Mouse (Mus musculus) hindbrain, embryonic 12.5 days (tissue): ENCODE measurements around the gene Tle1. TPM values are rescaled to one million over a fixed set of nuclear protein-coding genes. Genes with fewer than 3 reads are reported as not detected.
A peak's percentile ranks its signal among the peaks of the same experiment; 100 is the strongest.

Experiments used
- ATAC-seq: fragments of 200-750 bp; cut with Nextera tagmentation; 2 replicates; pipeline ENCODE4 v1.8.0; 2017; ENCODE audit warnings: moderate TSS enrichment; ENCODE audit not compliant: low FRiP score
- H3K27ac ChIP-seq: fragments of 300-500 bp; sonication (generic); 2 replicates; pipeline ENCODE4 v1.5.1; 2016; ENCODE audit warnings: mild to moderate bottlenecking
- H3K27me3 ChIP-seq: fragments of 300-500 bp; sonication (generic); 2 replicates; pipeline ENCODE4 v1.6.1; 2016; ENCODE audit warnings: mild to moderate bottlenecking
- H3K36me3 ChIP-seq: fragments of 300-500 bp; sonication (generic); 2 replicates; pipeline ENCODE4 v1.6.1; 2016; ENCODE audit warnings: mild to moderate bottlenecking
- H3K4me1 ChIP-seq: fragments of 300-500 bp; sonication (generic); 2 replicates; pipeline ENCODE4 v1.6.1; 2016
- H3K4me2 ChIP-seq: fragments of 300-500 bp; sonication (generic); replicated peaks from 2 replicates; pipeline ENCODE4 v1.6.1; 2016; ENCODE audit warnings: mild to moderate bottlenecking
- H3K4me3 ChIP-seq: fragments of 300-500 bp; sonication (generic); 2 replicates; pipeline ENCODE4 v1.5.1; 2016; ENCODE audit warnings: mild to moderate bottlenecking
- H3K9ac ChIP-seq: fragments of 300-500 bp; sonication (generic); 2 replicates; pipeline ENCODE4 v1.6.1; 2016; ENCODE audit warnings: mild to moderate bottlenecking, moderate library complexity
- H3K9me3 ChIP-seq: fragments of 300-500 bp; sonication (generic); replicated peaks from 2 replicates; pipeline ENCODE4 v1.6.1; 2016; ENCODE audit warnings: mild to moderate bottlenecking
- WGBS: fragments of 180-500 bp; shearing (Covaris S2); methylation state at CpG from one replicate; pipeline ENCODE4 v1.1.7; 2016; 5-methylcytosine and 5-hydroxymethylcytosine counted together
- polyA plus RNA-seq: library from polyadenylated mRNA; unstranded; fragments of >200 nt; fragmentation: Nextera tagmentation; extraction: Ambion mirVana; gene quantifications from 2 replicates; pipeline ENCODE4 v1.2.1, GENCODE M21; 2016

Tle1 gene
- 73.6 and 74.5 TPM in 2 replicates for polyA plus RNA-seq

GRCm38 (mm10) chr4:72200559-72201409 is at the start of gene Tle1:
TSS of gene Tle1 (minus strand) at chr4:72200919.
- H3K27me3 ChIP-seq, result 0 out of 2 replicates have a peak, but pooled peaks cover 4% of the 10 kb centered on the region
- H3K36me3 ChIP-seq, result no peaks in the 10 kb centered on the region
- H3K27ac ChIP-seq, result peak within 1 kb of the TSS; percentile 96
- H3K9me3 ChIP-seq, result no peaks in the 10 kb centered on the region
- under 1% methylated on average over 84 of the region's 107 CpGs for WGBS
- H3K4me3 ChIP-seq, result peak within 1 kb of the TSS; percentile 60
- H3K9ac ChIP-seq, result peak within 1 kb of the TSS; percentile 98
- peaks cover 21% of the 10 kb centered on the region for H3K4me1 ChIP-seq
- peak; percentile 96 for ATAC-seq
- H3K4me2 ChIP-seq, result peak within 1 kb of the TSS; percentile 71

GRCm38 (mm10) chr4:72233584-72234219 is 33.0 kb upstream of the Tle1 start:
- Histone ChIP-seq H3K4me1 (no peaks in the 10 kb centered on the region), H3K27ac (no peak overlapping the region), H3K9me3 (no peaks in the 10 kb centered on the region), H3K4me3 (no peak overlapping the region), H3K27me3 (peaks cover 5% of the 10 kb centered on the region; the same call in 1 of the 2 replicates), H3K9ac (no peak overlapping the region), H3K36me3 (no peaks in the 10 kb centered on the region), H3K4me2 (no peak overlapping the region)
- WGBS, result 11% methylated on average over 4 of the region's 4 CpGs
- ATAC-seq, result peak; percentile 89

- H3K27me3 ChIP-seq, result peaks cover 5% of the 10 kb centered on the region; the same call in 1 of the 2 replicates
- no peaks in the 10 kb centered on the region for H3K9me3 ChIP-seq
- no peak overlapping the region for H3K9ac ChIP-seq
- no peak overlapping the region for H3K27ac ChIP-seq
- no peaks in the 10 kb centered on the region for H3K36me3 ChIP-seq
- H3K4me1 ChIP-seq, result no peaks in the 10 kb centered on the region
- WGBS, result 86% methylated on average over 3 of the region's 3 CpGs
- no peak overlapping the region for H3K4me2 ChIP-seq
- ATAC-seq, result no peak
- no peak overlapping the region for H3K4me3 ChIP-seq
Observed at GRCm38 (mm10) chr4:72232206-72232605, 31.5 kb upstream of the Tle1 start.

GRCm38 (mm10) chr4:72230832-72231231 is 30.1 kb upstream of the Tle1 start:
- H3K27ac ChIP-seq, result no peak overlapping the region
- H3K4me1 ChIP-seq, result no peaks in the 10 kb centered on the region
- no peak overlapping the region for H3K4me3 ChIP-seq
- H3K4me2 ChIP-seq, result no peak overlapping the region
- H3K36me3 ChIP-seq, result no peaks in the 10 kb centered on the region
- ATAC-seq, result no peak
- H3K27me3 ChIP-seq, result peaks cover 5% of the 10 kb centered on the region; the same call in 1 of the 2 replicates
- no peaks in the 10 kb centered on the region for H3K9me3 ChIP-seq
- H3K9ac ChIP-seq, result no peak overlapping the region

- no peaks in the 10 kb centered on the region for H3K36me3 ChIP-seq
- H3K4me2 ChIP-seq, result no peak overlapping the region
- H3K27me3 ChIP-seq, result no peaks in the 10 kb centered on the region
- no peak overlapping the region for H3K27ac ChIP-seq
- WGBS, result 87% methylated on average over 3 of the region's 3 CpGs
- H3K4me1 ChIP-seq, result no peaks in the 10 kb centered on the region
- no peak overlapping the region for H3K9ac ChIP-seq
- no peaks in the 10 kb centered on the region for H3K9me3 ChIP-seq
- ATAC-seq, result no peak
- H3K4me3 ChIP-seq, result no peak overlapping the region
Observed at GRCm38 (mm10) chr4:72221629-72222028, 20.9 kb upstream of the Tle1 start.

- no peak overlapping the region for H3K27ac ChIP-seq
- ATAC-seq, result no peak
- no peak overlapping the region for H3K4me3 ChIP-seq
- H3K4me1 ChIP-seq, result peaks cover 11% of the 10 kb centered on the region
- H3K9me3 ChIP-seq, result no peaks in the 10 kb centered on the region
- 36% methylated on average over 6 of the region's 6 CpGs for WGBS
- H3K4me2 ChIP-seq, result peak overlapping the region; percentile 71; the same call in 1 of the 2 replicates
- H3K9ac ChIP-seq, result no peak overlapping the region
- no peaks in the 10 kb centered on the region for H3K36me3 ChIP-seq
- 0 out of 2 replicates have a peak, but pooled peaks cover 4% of the 10 kb centered on the region for H3K27me3 ChIP-seq
Observed at GRCm38 (mm10) chr4:72204420-72205045, 3.8 kb upstream of the Tle1 start.

GRCm38 (mm10) chr4:72201521-72201991 is 837 bp upstream of the Tle1 start:
- Histone ChIP-seq H3K27me3 (0 out of 2 replicates have a peak, but pooled peaks cover 4% of the 10 kb centered on the region), H3K27ac (peak overlapping the region; percentile 76), H3K9me3 (no peaks in the 10 kb centered on the region), H3K4me1 (peaks cover 18% of the 10 kb centered on the region), H3K36me3 (no peaks in the 10 kb centered on the region), H3K9ac (peak overlapping the region; percentile 59), H3K4me2 (peak overlapping the region; percentile 71), H3K4me3 (peak overlapping the region; percentile 60)
- ATAC-seq, result peak; percentile 6
- WGBS, result under 1% methylated on average over 24 of the region's 24 CpGs

- Histone ChIP-seq H3K9ac (peak overlapping the region; percentile 98), H3K27me3 (no peaks in the 10 kb centered on the region), H3K4me1 (peaks cover 27% of the 10 kb centered on the region), H3K4me2 (peak overlapping the region; percentile 61), H3K27ac (peak overlapping the region; percentile 96), H3K36me3 (no peaks in the 10 kb centered on the region), H3K9me3 (no peaks in the 10 kb centered on the region), H3K4me3 (peak overlapping the region; percentile 60)
- under 1% methylated on average over 103 of the region's 103 CpGs for WGBS
- peak; percentile 1; the same call in 1 of the 2 replicates for ATAC-seq
Observed at GRCm38 (mm10) chr4:72199571-72200558, 854 bp downstream of the Tle1 start.

GRCm38 (mm10) chr4:72198877-72199411 is 1.8 kb downstream of the Tle1 start:
- WGBS, result under 1% methylated on average over 22 of the region's 22 CpGs
- H3K9ac ChIP-seq, result peak overlapping the region; percentile 98
- no peaks in the 10 kb centered on the region for H3K9me3 ChIP-seq
- no peaks in the 10 kb centered on the region for H3K36me3 ChIP-seq
- peak overlapping the region; percentile 60 for H3K4me3 ChIP-seq
- ATAC-seq, result peak; percentile 44
- peaks cover 32% of the 10 kb centered on the region for H3K4me1 ChIP-seq
- H3K27me3 ChIP-seq, result no peaks in the 10 kb centered on the region
- peak overlapping the region; percentile 96 for H3K27ac ChIP-seq
- H3K4me2 ChIP-seq, result peak overlapping the region; percentile 61

GRCm38 (mm10) chr4:72197888-72198605 is 2.7 kb downstream of the Tle1 start:
- Histone ChIP-seq H3K27ac (no peak overlapping the region), H3K9me3 (no peaks in the 10 kb centered on the region), H3K27me3 (no peaks in the 10 kb centered on the region), H3K4me3 (peak overlapping the region; percentile 60), H3K9ac (peak overlapping the region; percentile 98), H3K4me2 (peak overlapping the region; percentile 61), H3K36me3 (no peaks in the 10 kb centered on the region), H3K4me1 (peaks cover 34% of the 10 kb centered on the region)
- ATAC-seq, result no peak
- WGBS, result 19% methylated on average over 7 of the region's 7 CpGs
